Mouse (Mus musculus): ENCODE measurements around the gene Mocs1. TPM values are rescaled to one million over a fixed set of nuclear protein-coding genes. Genes with fewer than 3 reads are reported as not detected.

The Mocs1 gene
- polyA plus RNA-seq, 1 experiment from 2014 or later = 5.8 TPM

GRCm38 (mm10) chr17:49457833-49458232, 29.7 kb downstream of the Mocs1 start:
- WGBS = 95% methylated on average over 3 of the region's 3 CpGs
- H3K4me2 ChIP-seq (ENCODE audit: low read length) = no peak overlapping the region
- ATAC-seq = no peak
- H3K9me3 ChIP-seq (replicated peaks; ENCODE audit: control insufficient read depth, low read length, poor library complexity, severe bottlenecking) = no peaks in the 10 kb centered on the region
- no peaks in the 10 kb centered on the region for H3K4me1 ChIP-seq (ENCODE audit: control insufficient read depth, insufficient read depth, low read length)
- H3K27me3 ChIP-seq (ENCODE audit: control insufficient read depth, insufficient read depth, low read depth, low read length) = no peaks in the 10 kb centered on the region
- H3K4me3 ChIP-seq (ENCODE audit: low read depth, low read length) = no peak overlapping the region
- H3K36me3 ChIP-seq (ENCODE audit: control insufficient read depth, insufficient read depth, low read length) = no peaks in the 10 kb centered on the region
- no peak overlapping the region for H3K9ac ChIP-seq (ENCODE audit: low read depth, low read length)
- H3K27ac ChIP-seq (ENCODE audit: low read length) = no peak overlapping the region

- H3K36me3 ChIP-seq (ENCODE audit: control insufficient read depth, insufficient read depth, low read length) = no peaks in the 10 kb centered on the region
- no peak overlapping the region for H3K4me3 ChIP-seq (ENCODE audit: low read depth, low read length)
- no peak overlapping the region for H3K9ac ChIP-seq (ENCODE audit: low read depth, low read length)
- H3K27ac ChIP-seq (ENCODE audit: low read length) = no peak overlapping the region
- ATAC-seq = no peak
- no peak overlapping the region for H3K4me2 ChIP-seq (ENCODE audit: low read length)
- no peaks in the 10 kb centered on the region for H3K27me3 ChIP-seq (ENCODE audit: control insufficient read depth, insufficient read depth, low read depth, low read length)
- WGBS = 93% methylated on average over 18 of the region's 18 CpGs
- H3K4me1 ChIP-seq (ENCODE audit: control insufficient read depth, insufficient read depth, low read length) = no peaks in the 10 kb centered on the region
- H3K9me3 ChIP-seq (replicated peaks; ENCODE audit: control insufficient read depth, low read length, poor library complexity, severe bottlenecking) = no peaks in the 10 kb centered on the region
Measured at GRCm38 (mm10) chr17:49458386-49458785, 30.2 kb downstream of the Mocs1 start.

- Histone ChIP-seq H3K4me1 (ENCODE audit: control insufficient read depth, insufficient read depth, low read length) (no peaks in the 10 kb centered on the region), H3K36me3 (ENCODE audit: control insufficient read depth, insufficient read depth, low read length) (no peaks in the 10 kb centered on the region), H3K4me2 (ENCODE audit: low read length) (no peak overlapping the region), H3K27ac (ENCODE audit: low read length) (no peak overlapping the region), H3K9me3 (replicated peaks; ENCODE audit: control insufficient read depth, low read length, poor library complexity, severe bottlenecking) (no peaks in the 10 kb centered on the region), H3K9ac (ENCODE audit: low read depth, low read length) (no peak overlapping the region), H3K4me3 (ENCODE audit: low read depth, low read length) (no peak overlapping the region), H3K27me3 (ENCODE audit: control insufficient read depth, insufficient read depth, low read depth, low read length) (no peaks in the 10 kb centered on the region)
- WGBS = 77% methylated on average over 3 of the region's 3 CpGs
- ATAC-seq = no peak
Measured at GRCm38 (mm10) chr17:49464884-49465283, 36.7 kb downstream of the Mocs1 start.

GRCm38 (mm10) chr17:49468223-49468622, 40.1 kb downstream of the Mocs1 start:
- Histone ChIP-seq H3K9me3 (replicated peaks; ENCODE audit: control insufficient read depth, low read length, poor library complexity, severe bottlenecking) (no peaks in the 10 kb centered on the region), H3K9ac (ENCODE audit: low read depth, low read length) (no peak overlapping the region), H3K36me3 (ENCODE audit: control insufficient read depth, insufficient read depth, low read length) (no peaks in the 10 kb centered on the region), H3K27me3 (ENCODE audit: control insufficient read depth, insufficient read depth, low read depth, low read length) (no peaks in the 10 kb centered on the region), H3K27ac (ENCODE audit: low read length) (no peak overlapping the region), H3K4me2 (ENCODE audit: low read length) (no peak overlapping the region), H3K4me3 (ENCODE audit: low read depth, low read length) (no peak overlapping the region), H3K4me1 (ENCODE audit: control insufficient read depth, insufficient read depth, low read length) (no peaks in the 10 kb centered on the region)
- ATAC-seq = no peak
- WGBS = 30% methylated on average over 4 of the region's 4 CpGs

GRCm38 (mm10) chr17:49472626-49473025, 44.5 kb downstream of the Mocs1 start:
- H3K27ac ChIP-seq (ENCODE audit: low read length) = no peak overlapping the region
- H3K27me3 ChIP-seq (ENCODE audit: control insufficient read depth, insufficient read depth, low read depth, low read length) = no peaks in the 10 kb centered on the region
- no peak overlapping the region for H3K9ac ChIP-seq (ENCODE audit: low read depth, low read length)
- no peaks in the 10 kb centered on the region for H3K36me3 ChIP-seq (ENCODE audit: control insufficient read depth, insufficient read depth, low read length)
- H3K4me2 ChIP-seq (ENCODE audit: low read length) = no peak overlapping the region
- ATAC-seq = no peak
- 59% methylated on average over 8 of the region's 8 CpGs for WGBS
- no peaks in the 10 kb centered on the region for H3K4me1 ChIP-seq (ENCODE audit: control insufficient read depth, insufficient read depth, low read length)
- H3K4me3 ChIP-seq (ENCODE audit: low read depth, low read length) = no peak overlapping the region
- no peaks in the 10 kb centered on the region for H3K9me3 ChIP-seq (replicated peaks; ENCODE audit: control insufficient read depth, low read length, poor library complexity, severe bottlenecking)

GRCm38 (mm10) chr17:49474051-49474450, 45.9 kb downstream of the Mocs1 start:
- Histone ChIP-seq H3K4me1 (ENCODE audit: control insufficient read depth, insufficient read depth, low read length) (no peaks in the 10 kb centered on the region), H3K4me2 (ENCODE audit: low read length) (no peak overlapping the region), H3K4me3 (ENCODE audit: low read depth, low read length) (no peak overlapping the region), H3K9me3 (replicated peaks; ENCODE audit: control insufficient read depth, low read length, poor library complexity, severe bottlenecking) (no peaks in the 10 kb centered on the region), H3K9ac (ENCODE audit: low read depth, low read length) (no peak overlapping the region), H3K27me3 (ENCODE audit: control insufficient read depth, insufficient read depth, low read depth, low read length) (no peaks in the 10 kb centered on the region), H3K36me3 (ENCODE audit: control insufficient read depth, insufficient read depth, low read length) (no peaks in the 10 kb centered on the region), H3K27ac (ENCODE audit: low read length) (no peak overlapping the region)
- WGBS = 95% methylated on average over 4 of the region's 4 CpGs
- ATAC-seq = no peak

- WGBS = 80% methylated on average over 1 of the region's 1 CpGs
- no peak overlapping the region for H3K4me3 ChIP-seq (ENCODE audit: low read depth, low read length)
- no peaks in the 10 kb centered on the region for H3K36me3 ChIP-seq (ENCODE audit: control insufficient read depth, insufficient read depth, low read length)
- no peaks in the 10 kb centered on the region for H3K9me3 ChIP-seq (replicated peaks; ENCODE audit: control insufficient read depth, low read length, poor library complexity, severe bottlenecking)
- H3K27me3 ChIP-seq (ENCODE audit: control insufficient read depth, insufficient read depth, low read depth, low read length) = no peaks in the 10 kb centered on the region
- no peak overlapping the region for H3K4me2 ChIP-seq (ENCODE audit: low read length)
- H3K9ac ChIP-seq (ENCODE audit: low read depth, low read length) = no peak overlapping the region
- ATAC-seq = no peak
- H3K27ac ChIP-seq (ENCODE audit: low read length) = no peak overlapping the region
- H3K4me1 ChIP-seq (ENCODE audit: control insufficient read depth, insufficient read depth, low read length) = no peaks in the 10 kb centered on the region
Measured at GRCm38 (mm10) chr17:49475174-49475573, 47.0 kb downstream of the Mocs1 start.

GRCm38 (mm10) chr17:49477370-49477769, 49.2 kb downstream of the Mocs1 start:
- Histone ChIP-seq H3K27ac (ENCODE audit: low read length) (no peak overlapping the region), H3K27me3 (ENCODE audit: control insufficient read depth, insufficient read depth, low read depth, low read length) (no peaks in the 10 kb centered on the region), H3K9me3 (replicated peaks; ENCODE audit: control insufficient read depth, low read length, poor library complexity, severe bottlenecking) (no peaks in the 10 kb centered on the region), H3K4me3 (ENCODE audit: low read depth, low read length) (no peak overlapping the region), H3K4me1 (ENCODE audit: control insufficient read depth, insufficient read depth, low read length) (no peaks in the 10 kb centered on the region), H3K36me3 (ENCODE audit: control insufficient read depth, insufficient read depth, low read length) (no peaks in the 10 kb centered on the region), H3K4me2 (ENCODE audit: low read length) (no peak overlapping the region), H3K9ac (ENCODE audit: low read depth, low read length) (no peak overlapping the region)
- no peak for ATAC-seq
- 71% methylated on average over 4 of the region's 4 CpGs for WGBS

GRCm38 (mm10) chr17:49481876-49482275, 53.7 kb downstream of the Mocs1 start:
- H3K4me3 ChIP-seq (ENCODE audit: low read depth, low read length) = no peak overlapping the region
- H3K27me3 ChIP-seq (ENCODE audit: control insufficient read depth, insufficient read depth, low read depth, low read length) = no peaks in the 10 kb centered on the region
- H3K9me3 ChIP-seq (replicated peaks; ENCODE audit: control insufficient read depth, low read length, poor library complexity, severe bottlenecking) = no peaks in the 10 kb centered on the region
- WGBS = 82% methylated on average over 3 of the region's 3 CpGs
- H3K4me2 ChIP-seq (ENCODE audit: low read length) = no peak overlapping the region
- no peaks in the 10 kb centered on the region for H3K36me3 ChIP-seq (ENCODE audit: control insufficient read depth, insufficient read depth, low read length)
- no peak for ATAC-seq
- no peak overlapping the region for H3K9ac ChIP-seq (ENCODE audit: low read depth, low read length)
- H3K4me1 ChIP-seq (ENCODE audit: control insufficient read depth, insufficient read depth, low read length) = no peaks in the 10 kb centered on the region
- H3K27ac ChIP-seq (ENCODE audit: low read length) = no peak overlapping the region

- ATAC-seq = no peak
- Histone ChIP-seq H3K4me3 (ENCODE audit: low read depth, low read length) (no peak overlapping the region), H3K27ac (ENCODE audit: low read length) (no peak overlapping the region), H3K4me2 (ENCODE audit: low read length) (no peak overlapping the region), H3K27me3 (ENCODE audit: control insufficient read depth, insufficient read depth, low read depth, low read length) (no peaks in the 10 kb centered on the region), H3K36me3 (ENCODE audit: control insufficient read depth, insufficient read depth, low read length) (no peaks in the 10 kb centered on the region), H3K4me1 (ENCODE audit: control insufficient read depth, insufficient read depth, low read length) (no peaks in the 10 kb centered on the region), H3K9ac (ENCODE audit: low read depth, low read length) (no peak overlapping the region), H3K9me3 (replicated peaks; ENCODE audit: control insufficient read depth, low read length, poor library complexity, severe bottlenecking) (no peaks in the 10 kb centered on the region)
- WGBS = 85% methylated on average over 3 of the region's 3 CpGs
Measured at GRCm38 (mm10) chr17:49484435-49484834, 56.3 kb downstream of the Mocs1 start.

All from midbrain, embryonic 16.5 days (tissue).